Mouse (Mus musculus) liver, embryonic 15.5 days (tissue): Measurements from ENCODE around the gene F2rl1. TPM values are rescaled to one million over a fixed set of nuclear protein-coding genes. Genes with fewer than 3 reads are reported as not detected.
A peak's percentile ranks its signal among the peaks of the same experiment; 100 is the strongest.
"Not testable (repeated sequence)": the region's sequence is repeated elsewhere in the genome, so short reads cannot be mapped to it uniquely, and the experiment has no call there.

Experiments used
- ATAC-seq: fragments of 200-750 bp; cut with Nextera tagmentation; 2 replicates; pipeline ENCODE4 v1.8.0; 2017; ENCODE audit warnings: moderate number of reproducible peaks, mild to moderate bottlenecking, moderate library complexity; ENCODE audit not compliant: insufficient read depth
- H3K27ac ChIP-seq: fragments of 300-500 bp; sonication (generic); replicated peaks from 2 replicates; pipeline ENCODE4 v1.5.1; 2015; ENCODE audit warnings: mild to moderate bottlenecking, inconsistent platforms
- H3K27me3 ChIP-seq: fragments of 300-500 bp; sonication (generic); 2 replicates; pipeline ENCODE4 v1.6.1; 2015; ENCODE audit warnings: mild to moderate bottlenecking, inconsistent platforms
- H3K36me3 ChIP-seq: fragments of 300-500 bp; sonication (generic); replicated peaks from 2 replicates; pipeline ENCODE4 v1.6.1; 2015; ENCODE audit warnings: moderate library complexity, mild to moderate bottlenecking, inconsistent platforms
- H3K4me1 ChIP-seq: fragments of 300-500 bp; sonication (generic); replicated peaks from 2 replicates; pipeline ENCODE4 v1.6.1; 2015; ENCODE audit warnings: inconsistent platforms
- H3K4me2 ChIP-seq: fragments of 300-500 bp; sonication (generic); 2 replicates; pipeline ENCODE4 v1.6.1; 2015; ENCODE audit warnings: moderate library complexity, mild to moderate bottlenecking, inconsistent platforms
- H3K4me3 ChIP-seq: fragments of 300-500 bp; sonication (generic); replicated peaks from 2 replicates; pipeline ENCODE4 v1.5.1; 2015; ENCODE audit warnings: mild to moderate bottlenecking, inconsistent platforms
- H3K9ac ChIP-seq: fragments of 300-500 bp; sonication (generic); 2 replicates; pipeline ENCODE4 v1.6.1; 2015; ENCODE audit warnings: moderate library complexity, mild to moderate bottlenecking, inconsistent platforms
- H3K9me3 ChIP-seq: fragments of 300-500 bp; sonication (generic); replicated peaks from 2 replicates; pipeline ENCODE4 v1.6.1; 2016; ENCODE audit warnings: inconsistent platforms
- WGBS: fragments of 180-500 bp; shearing (Covaris S2); methylation state at CpG from one replicate; pipeline ENCODE4 v1.1.7; 2015; ENCODE audit warnings: mixed read lengths; ENCODE audit not compliant: insufficient replicate concordance; 5-methylcytosine and 5-hydroxymethylcytosine counted together
- polyA plus RNA-seq: library from polyadenylated mRNA; unstranded; fragments of >200 nt; fragmentation: Nextera tagmentation; extraction: Ambion mirVana; gene quantifications from 2 replicates; pipeline ENCODE4 v1.2.1, GENCODE M21; 2015

The F2rl1 gene
- polyA plus RNA-seq, 1 experiment from 2014 or later: 0.47 TPM

GRCm38 (mm10) chr13:95533640-95534039 lies 8.6 kb upstream of the F2rl1 start:
- ATAC-seq: no peak
- Histone ChIP-seq H3K4me2 (no peak overlapping the region), H3K9ac (no peak overlapping the region), H3K27ac (no peak overlapping the region), H3K27me3 (peaks cover 54% of the 10 kb centered on the region), H3K4me1 (peaks cover 39% of the 10 kb centered on the region), H3K36me3 (no peaks in the 10 kb centered on the region), H3K4me3 (no peak overlapping the region), H3K9me3 (no peaks in the 10 kb centered on the region)
- WGBS: 34% methylated on average over 8 of the region's 8 CpGs

- Histone ChIP-seq H3K27me3 (peaks cover 60% of the 10 kb centered on the region), H3K4me1 (peaks cover 39% of the 10 kb centered on the region)
- WGBS: 50% methylated on average over 4 of the region's 5 CpGs
- H3K27ac ChIP-seq, H3K36me3 ChIP-seq, H3K4me3 ChIP-seq, H3K9me3 ChIP-seq, ATAC-seq, H3K9ac ChIP-seq, H3K4me2 ChIP-seq: not testable (repeated sequence)
These were observed 8.1 kb upstream of the F2rl1 start for GRCm38 (mm10) chr13:95533121-95533520.

- no peaks in the 10 kb centered on the region for H3K36me3 ChIP-seq
- no peaks in the 10 kb centered on the region for H3K9me3 ChIP-seq
- WGBS: 45% methylated on average over 9 of the region's 9 CpGs
- no peak overlapping the region for H3K4me2 ChIP-seq
- peaks cover 76% of the 10 kb centered on the region for H3K27me3 ChIP-seq
- no peak for ATAC-seq
- no peak overlapping the region for H3K9ac ChIP-seq
- peaks cover 36% of the 10 kb centered on the region for H3K4me1 ChIP-seq
- no peak overlapping the region for H3K27ac ChIP-seq
- H3K4me3 ChIP-seq: no peak overlapping the region
These were observed 6.4 kb upstream of the F2rl1 start for GRCm38 (mm10) chr13:95531273-95532045.

GRCm38 (mm10) chr13:95529246-95529645 lies 4.2 kb upstream of the F2rl1 start:
- Histone ChIP-seq H3K9ac (no peak overlapping the region), H3K4me3 (no peak overlapping the region), H3K36me3 (no peaks in the 10 kb centered on the region), H3K27ac (no peak overlapping the region), H3K9me3 (no peaks in the 10 kb centered on the region), H3K4me2 (no peak overlapping the region), H3K4me1 (peaks cover 24% of the 10 kb centered on the region), H3K27me3 (peaks cover 86% of the 10 kb centered on the region)
- ATAC-seq: no peak
- 48% methylated on average over 2 of the region's 2 CpGs for WGBS

GRCm38 (mm10) chr13:95524424-95524673 lies 678 bp downstream of the F2rl1 start:
- Histone ChIP-seq H3K4me3 (peak overlapping the region; percentile 50), H3K27ac (no peak overlapping the region), H3K4me2 (peak overlapping the region; percentile 68), H3K27me3 (peaks cover 86% of the 10 kb centered on the region), H3K4me1 (peaks cover 17% of the 10 kb centered on the region), H3K9me3 (no peaks in the 10 kb centered on the region), H3K9ac (0 out of 2 replicates have a peak overlapping the region, but pooled peaks have one; percentile 19), H3K36me3 (no peaks in the 10 kb centered on the region)
- WGBS: 1% methylated on average over 13 of the region's 13 CpGs
- peak; percentile 8; the same call in 1 of the 2 replicates for ATAC-seq

DNA sequence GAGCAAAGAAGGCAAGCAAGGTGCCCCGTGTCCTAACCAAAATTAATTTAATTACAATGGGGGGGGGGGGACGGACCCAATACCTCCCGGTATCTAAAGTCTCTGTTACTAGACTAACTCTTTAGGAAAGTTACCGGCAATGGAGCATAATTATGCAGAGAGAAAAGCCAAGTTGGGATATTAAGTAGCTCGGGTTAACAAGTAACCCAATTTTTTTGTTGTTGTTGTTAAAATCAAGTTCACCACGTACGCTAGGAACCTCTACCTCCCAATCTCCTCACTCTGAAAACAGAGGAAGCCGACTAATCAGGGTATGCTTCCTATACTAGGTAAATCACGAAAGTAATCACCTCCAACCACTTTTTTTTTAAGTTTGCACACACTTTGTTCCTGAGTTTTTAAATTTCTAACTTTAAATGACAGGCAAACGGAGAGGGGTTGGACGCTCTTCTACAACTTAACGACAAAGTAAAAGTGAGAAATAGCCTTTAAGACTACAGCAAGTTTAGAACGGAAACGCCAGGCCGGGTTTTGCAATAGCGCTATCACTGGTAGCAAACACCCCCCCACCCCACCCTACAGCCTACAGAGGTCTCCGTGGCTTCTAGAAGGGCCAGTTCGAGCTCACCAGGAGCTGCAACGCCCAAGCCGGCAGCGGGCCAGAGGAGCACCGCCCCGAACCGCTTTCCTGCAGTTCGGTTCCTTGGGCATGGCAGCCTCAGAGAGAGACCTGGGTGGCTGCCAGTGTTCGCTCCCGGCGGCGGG lies 1.2 kb downstream of the F2rl1 start:
- ATAC-seq: no peak
- Histone ChIP-seq H3K9ac (0 out of 2 replicates have a peak overlapping the region, but pooled peaks have one; percentile 19), H3K27me3 (peaks cover 81% of the 10 kb centered on the region), H3K4me3 (peak overlapping the region; percentile 50), H3K36me3 (no peaks in the 10 kb centered on the region), H3K9me3 (no peaks in the 10 kb centered on the region), H3K27ac (no peak overlapping the region), H3K4me1 (peaks cover 17% of the 10 kb centered on the region), H3K4me2 (peak overlapping the region; percentile 68)
- 4% methylated on average over 29 of the region's 29 CpGs for WGBS

- Histone ChIP-seq H3K27ac (no peak overlapping the region), H3K9ac (no peak overlapping the region), H3K4me3 (no peak overlapping the region), H3K9me3 (no peaks in the 10 kb centered on the region), H3K4me2 (no peak overlapping the region), H3K27me3 (peaks cover 65% of the 10 kb centered on the region), H3K4me1 (peaks cover 17% of the 10 kb centered on the region), H3K36me3 (no peaks in the 10 kb centered on the region)
- no peak for ATAC-seq
- 64% methylated on average over 10 of the region's 10 CpGs for WGBS
These were observed 2.9 kb downstream of the F2rl1 start for GRCm38 (mm10) chr13:95522176-95522575.

- H3K27me3 ChIP-seq: peaks cover 53% of the 10 kb centered on the region
- ATAC-seq: no peak
- H3K9ac ChIP-seq: no peak overlapping the region
- no peak overlapping the region for H3K4me3 ChIP-seq
- no peak overlapping the region for H3K4me2 ChIP-seq
- no peaks in the 10 kb centered on the region for H3K36me3 ChIP-seq
- H3K4me1 ChIP-seq: peaks cover 17% of the 10 kb centered on the region
- H3K27ac ChIP-seq: no peak overlapping the region
- H3K9me3 ChIP-seq: no peaks in the 10 kb centered on the region
- 47% methylated on average over 6 of the region's 6 CpGs for WGBS
These were observed 4.0 kb downstream of the F2rl1 start for GRCm38 (mm10) chr13:95521029-95521428.

GRCm38 (mm10) chr13:95514756-95515155 lies 10.3 kb downstream of the F2rl1 start:
- Histone ChIP-seq H3K27me3 (no peaks in the 10 kb centered on the region), H3K4me1 (no peaks in the 10 kb centered on the region), H3K9me3 (no peaks in the 10 kb centered on the region), H3K27ac (no peak overlapping the region), H3K9ac (no peak overlapping the region), H3K36me3 (no peaks in the 10 kb centered on the region), H3K4me3 (no peak overlapping the region), H3K4me2 (no peak overlapping the region)
- 53% methylated on average over 4 of the region's 4 CpGs for WGBS
- ATAC-seq: no peak

DNA sequence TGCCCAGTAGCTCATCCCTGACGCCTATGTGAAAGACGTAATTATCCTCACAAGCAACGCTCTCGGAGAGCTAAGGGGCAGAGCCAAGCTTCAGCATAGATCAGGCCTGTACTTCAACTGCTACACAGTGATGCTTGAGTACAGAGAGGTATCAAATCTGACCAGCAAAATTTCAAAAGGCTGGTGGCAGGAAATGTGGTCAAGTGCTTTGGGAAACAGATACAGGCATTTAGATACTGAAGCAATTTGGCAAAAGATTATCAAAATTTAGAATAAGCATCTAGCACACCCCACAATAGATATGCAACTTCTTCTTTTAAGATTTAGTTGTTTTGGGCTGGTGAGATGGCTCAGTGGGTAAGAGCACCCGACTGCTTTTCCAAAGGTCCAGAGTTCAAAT lies 15.0 kb downstream of the F2rl1 start:
- H3K4me3 ChIP-seq: no peak overlapping the region
- H3K9me3 ChIP-seq: no peaks in the 10 kb centered on the region
- H3K9ac ChIP-seq: no peak overlapping the region
- H3K27ac ChIP-seq: no peak overlapping the region
- H3K4me1 ChIP-seq: no peaks in the 10 kb centered on the region
- H3K36me3 ChIP-seq: no peaks in the 10 kb centered on the region
- WGBS: 61% methylated on average over 5 of the region's 5 CpGs
- no peaks in the 10 kb centered on the region for H3K27me3 ChIP-seq
- no peak for ATAC-seq
- no peak overlapping the region for H3K4me2 ChIP-seq

DNA sequence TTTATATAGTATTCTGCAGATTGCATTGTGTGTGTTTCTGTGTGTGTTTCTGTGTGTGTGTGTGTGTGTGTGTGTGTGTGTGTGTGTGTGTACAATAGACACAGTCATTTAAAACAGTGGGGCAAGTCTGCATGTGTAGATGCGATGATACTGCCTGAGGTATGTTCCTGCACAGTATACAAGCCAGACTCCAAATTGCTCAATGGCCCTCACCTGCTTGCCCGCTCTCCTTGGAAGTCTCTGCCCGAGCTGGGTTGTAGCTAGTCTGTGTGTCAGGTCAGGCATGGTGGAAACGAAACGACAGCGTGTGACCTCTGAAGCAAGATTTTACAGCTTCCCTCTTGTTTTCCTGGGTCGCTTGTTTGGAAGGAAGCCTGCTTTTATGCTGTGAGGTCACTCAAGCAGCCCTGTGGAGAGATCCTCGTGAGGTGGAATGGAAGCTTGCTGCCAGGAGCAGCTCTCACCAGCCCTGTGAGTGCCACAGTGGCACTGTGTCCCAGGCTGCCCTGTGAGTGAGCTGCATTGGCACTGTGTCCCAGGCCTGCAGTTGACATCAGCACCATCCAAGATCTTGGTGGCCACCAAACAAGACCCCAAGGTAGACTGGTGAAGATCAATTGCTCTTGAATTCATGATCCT lies 21.6 kb downstream of the F2rl1 start:
- Histone ChIP-seq H3K9ac (no peak overlapping the region), H3K4me1 (no peaks in the 10 kb centered on the region), H3K4me2 (no peak overlapping the region), H3K27me3 (no peaks in the 10 kb centered on the region), H3K27ac (no peak overlapping the region), H3K36me3 (no peaks in the 10 kb centered on the region), H3K4me3 (no peak overlapping the region), H3K9me3 (no peaks in the 10 kb centered on the region)
- ATAC-seq: no peak
- 58% methylated on average over 8 of the region's 8 CpGs for WGBS
